Mouse (Mus musculus): ENCODE results near the gene Arl15. TPM values are rescaled to one million over a fixed set of nuclear protein-coding genes. Genes with fewer than 3 reads are reported as not detected.

Arl15 gene
- polyA plus RNA-seq, 1 experiment = 0.19 TPM

GRCm38 (mm10) chr13:113854551-113855312 is 60.4 kb downstream of the Arl15 start:
- TF ChIP-seq FLI1 (IDR thresholded peaks at IDR 0.05; ENCODE audit: low read length) (no peak), GATA1 (IDR thresholded peaks at IDR 0.05; ENCODE audit: borderline replicate concordance, low read length) (no peak)
- Histone ChIP-seq H3K27me3 (replicated peaks) (no peaks in the 10 kb centered on the region), H3K9me3 (no peaks in the 10 kb centered on the region), H3K4me3 (replicated peaks) (no peak overlapping the region), H3K4me1 (peaks cover 55% of the 10 kb centered on the region), H3K36me3 (replicated peaks; ENCODE audit: low read length) (peaks cover 20% of the 10 kb centered on the region)

- peaks cover 14% of the 10 kb centered on the region for H3K36me3 ChIP-seq (replicated peaks; ENCODE audit: low read length)
- peaks cover 53% of the 10 kb centered on the region for H3K4me1 ChIP-seq
- no peak for TF ChIP-seq FLI1 (IDR thresholded peaks at IDR 0.05; ENCODE audit: low read length)
- TF ChIP-seq GATA1 (IDR thresholded peaks at IDR 0.05; ENCODE audit: borderline replicate concordance, low read length) = no peak
These were observed 62.6 kb downstream of the Arl15 start for GRCm38 (mm10) chr13:113856946-113857345.

GRCm38 (mm10) chr13:113858667-113859391 is 64.5 kb downstream of the Arl15 start:
- Histone ChIP-seq H3K4me1 (peaks cover 55% of the 10 kb centered on the region), H3K4me3 (replicated peaks) (no peak overlapping the region), H3K27me3 (replicated peaks) (no peaks in the 10 kb centered on the region), H3K9me3 (no peaks in the 10 kb centered on the region), H3K36me3 (replicated peaks; ENCODE audit: low read length) (peaks cover 2% of the 10 kb centered on the region)
- TF ChIP-seq FLI1 (IDR thresholded peaks at IDR 0.05; ENCODE audit: low read length) (no peak), GATA1 (IDR thresholded peaks at IDR 0.05; ENCODE audit: borderline replicate concordance, low read length) (no peak)

More at GRCm38 (mm10) chr13:113856946-113857345, 62.6 kb downstream of the Arl15 start:
- Histone ChIP-seq H3K27me3 (replicated peaks) (no peaks in the 10 kb centered on the region), H3K9me3 (no peaks in the 10 kb centered on the region), H3K4me3 (replicated peaks) (no peak overlapping the region)

- Histone ChIP-seq H3K36me3 (replicated peaks; ENCODE audit: low read length) (no peaks in the 10 kb centered on the region), H3K4me1 (peaks cover 53% of the 10 kb centered on the region), H3K9me3 (no peaks in the 10 kb centered on the region), H3K27me3 (replicated peaks) (no peaks in the 10 kb centered on the region), H3K4me3 (replicated peaks) (no peak overlapping the region)
- TF ChIP-seq FLI1 (IDR thresholded peaks at IDR 0.05; ENCODE audit: low read length) = no peak
- no peak for TF ChIP-seq GATA1 (IDR thresholded peaks at IDR 0.05; ENCODE audit: borderline replicate concordance, low read length)
These were observed 65.1 kb downstream of the Arl15 start for GRCm38 (mm10) chr13:113859392-113859776.

GRCm38 (mm10) chr13:113860816-113861215 is 66.5 kb downstream of the Arl15 start:
- Histone ChIP-seq H3K4me3 (replicated peaks) (no peak overlapping the region), H3K36me3 (replicated peaks; ENCODE audit: low read length) (no peaks in the 10 kb centered on the region), H3K4me1 (peaks cover 48% of the 10 kb centered on the region), H3K9me3 (no peaks in the 10 kb centered on the region), H3K27me3 (replicated peaks) (no peaks in the 10 kb centered on the region)
- TF ChIP-seq GATA1 (IDR thresholded peaks at IDR 0.05; ENCODE audit: borderline replicate concordance, low read length) = no peak
- no peak for TF ChIP-seq FLI1 (IDR thresholded peaks at IDR 0.05; ENCODE audit: low read length)

- H3K4me3 ChIP-seq (replicated peaks) = no peak overlapping the region
- no peak for TF ChIP-seq GATA1 (IDR thresholded peaks at IDR 0.05; ENCODE audit: borderline replicate concordance, low read length)
- no peaks in the 10 kb centered on the region for H3K27me3 ChIP-seq (replicated peaks)
- H3K4me1 ChIP-seq = peaks cover 46% of the 10 kb centered on the region
- H3K9me3 ChIP-seq = no peaks in the 10 kb centered on the region
- no peaks in the 10 kb centered on the region for H3K36me3 ChIP-seq (replicated peaks; ENCODE audit: low read length)
These were observed 66.9 kb downstream of the Arl15 start for GRCm38 (mm10) chr13:113861231-113861630.

- H3K4me1 ChIP-seq = peaks cover 44% of the 10 kb centered on the region
- H3K27me3 ChIP-seq (replicated peaks) = no peaks in the 10 kb centered on the region
- TF ChIP-seq GATA1 (IDR thresholded peaks at IDR 0.05; ENCODE audit: borderline replicate concordance, low read length) (no peak), FLI1 (IDR thresholded peaks at IDR 0.05; ENCODE audit: low read length) (no peak)
- H3K36me3 ChIP-seq (replicated peaks; ENCODE audit: low read length) = no peaks in the 10 kb centered on the region
- H3K9me3 ChIP-seq = no peaks in the 10 kb centered on the region
- H3K4me3 ChIP-seq (replicated peaks) = no peak overlapping the region
These were observed 68.6 kb downstream of the Arl15 start for GRCm38 (mm10) chr13:113862951-113863350.

GRCm38 (mm10) chr13:113863688-113864087 is 69.4 kb downstream of the Arl15 start:
- Histone ChIP-seq H3K36me3 (replicated peaks; ENCODE audit: low read length) (no peaks in the 10 kb centered on the region), H3K9me3 (no peaks in the 10 kb centered on the region), H3K4me3 (replicated peaks) (no peak overlapping the region), H3K4me1 (peaks cover 44% of the 10 kb centered on the region), H3K27me3 (replicated peaks) (no peaks in the 10 kb centered on the region)
- TF ChIP-seq FLI1 (IDR thresholded peaks at IDR 0.05; ENCODE audit: low read length) (no peak), GATA1 (IDR thresholded peaks at IDR 0.05; ENCODE audit: borderline replicate concordance, low read length) (no peak)

GRCm38 (mm10) chr13:113864278-113864677 is 70.0 kb downstream of the Arl15 start:
- no peaks in the 10 kb centered on the region for H3K27me3 ChIP-seq (replicated peaks)
- no peak for TF ChIP-seq GATA1 (IDR thresholded peaks at IDR 0.05; ENCODE audit: borderline replicate concordance, low read length)
- TF ChIP-seq FLI1 (IDR thresholded peaks at IDR 0.05; ENCODE audit: low read length) = no peak
- H3K36me3 ChIP-seq (replicated peaks; ENCODE audit: low read length) = peaks cover under 1% of the 10 kb centered on the region
- peaks cover 40% of the 10 kb centered on the region for H3K4me1 ChIP-seq
- no peak overlapping the region for H3K4me3 ChIP-seq (replicated peaks)
- H3K9me3 ChIP-seq = no peaks in the 10 kb centered on the region

GRCm38 (mm10) chr13:113864893-113865292 is 70.6 kb downstream of the Arl15 start:
- 0 out of 2 replicates have a peak, but pooled peaks cover 5% of the 10 kb centered on the region for H3K9me3 ChIP-seq
- H3K36me3 ChIP-seq (replicated peaks; ENCODE audit: low read length) = peaks cover 5% of the 10 kb centered on the region
- H3K4me3 ChIP-seq (replicated peaks) = no peak overlapping the region
- H3K4me1 ChIP-seq = peaks cover 41% of the 10 kb centered on the region
- no peaks in the 10 kb centered on the region for H3K27me3 ChIP-seq (replicated peaks)
- TF ChIP-seq GATA1 (IDR thresholded peaks at IDR 0.05; ENCODE audit: borderline replicate concordance, low read length) = no peak
- TF ChIP-seq FLI1 (IDR thresholded peaks at IDR 0.05; ENCODE audit: low read length) = no peak
